Mouse (Mus musculus): ENCODE results near the gene Thada. TPM values are rescaled to one million over a fixed set of nuclear protein-coding genes. Genes with fewer than 3 reads are reported as not detected.

The Thada gene
- polyA plus RNA-seq, 1 experiment from 2014 or later, result 6.6 TPM

- WGBS, result 76% methylated on average over 5 of the region's 5 CpGs
- no peak for ATAC-seq (ENCODE audit: low FRiP score, low read depth)
- H3K36me3 ChIP-seq, result peaks cover 53% of the 10 kb centered on the region
Observed at GRCm38 (mm10) chr17:84431991-84432390, 34.0 kb downstream of the Thada start.

GRCm38 (mm10) chr17:84424258-84424657 lies 41.7 kb downstream of the Thada start:
- 70% methylated on average over 1 of the region's 1 CpGs for WGBS
- no peak for ATAC-seq (ENCODE audit: low FRiP score, low read depth)
- H3K4me3 ChIP-seq, result no peak overlapping the region
- no peaks in the 10 kb centered on the region for H3K27me3 ChIP-seq
- no peaks in the 10 kb centered on the region for H3K4me1 ChIP-seq (replicated peaks)
- no peak overlapping the region for H3K4me2 ChIP-seq
- H3K36me3 ChIP-seq, result peaks cover 42% of the 10 kb centered on the region
- H3K9ac ChIP-seq, result no peak overlapping the region
- no peak overlapping the region for H3K27ac ChIP-seq (replicated peaks)
- H3K9me3 ChIP-seq, result no peaks in the 10 kb centered on the region

More at GRCm38 (mm10) chr17:84431991-84432390, 34.0 kb downstream of the Thada start:
- no peak overlapping the region for H3K9ac ChIP-seq
- H3K4me3 ChIP-seq, result no peak overlapping the region
- no peaks in the 10 kb centered on the region for H3K27me3 ChIP-seq
- no peak overlapping the region for H3K27ac ChIP-seq (replicated peaks)
- H3K4me2 ChIP-seq, result no peak overlapping the region
- no peaks in the 10 kb centered on the region for H3K4me1 ChIP-seq (replicated peaks)
- H3K9me3 ChIP-seq, result no peaks in the 10 kb centered on the region

GRCm38 (mm10) chr17:84422916-84423315 lies 43.1 kb downstream of the Thada start:
- Histone ChIP-seq H3K9ac (no peak overlapping the region), H3K9me3 (no peaks in the 10 kb centered on the region), H3K4me1 (replicated peaks) (no peaks in the 10 kb centered on the region), H3K27me3 (no peaks in the 10 kb centered on the region), H3K4me3 (no peak overlapping the region), H3K36me3 (peaks cover 30% of the 10 kb centered on the region), H3K27ac (replicated peaks) (no peak overlapping the region), H3K4me2 (no peak overlapping the region)
- WGBS, result 90% methylated on average over 8 of the region's 8 CpGs
- ATAC-seq (ENCODE audit: low FRiP score, low read depth), result no peak

GRCm38 (mm10) chr17:84422001-84422785 lies 43.8 kb downstream of the Thada start:
- H3K4me3 ChIP-seq, result no peak overlapping the region
- H3K36me3 ChIP-seq, result peaks cover 24% of the 10 kb centered on the region
- H3K9me3 ChIP-seq, result no peaks in the 10 kb centered on the region
- H3K27ac ChIP-seq (replicated peaks), result no peak overlapping the region
- H3K4me1 ChIP-seq (replicated peaks), result no peaks in the 10 kb centered on the region
- no peak for ATAC-seq (ENCODE audit: low FRiP score, low read depth)
- H3K9ac ChIP-seq, result no peak overlapping the region
- WGBS, result 85% methylated on average over 4 of the region's 4 CpGs
- H3K27me3 ChIP-seq, result no peaks in the 10 kb centered on the region
- H3K4me2 ChIP-seq, result no peak overlapping the region

- Histone ChIP-seq H3K9ac (no peak overlapping the region), H3K9me3 (no peaks in the 10 kb centered on the region), H3K4me3 (no peak overlapping the region), H3K4me1 (replicated peaks) (no peaks in the 10 kb centered on the region), H3K4me2 (no peak overlapping the region), H3K27ac (replicated peaks) (no peak overlapping the region), H3K27me3 (no peaks in the 10 kb centered on the region), H3K36me3 (peaks cover 20% of the 10 kb centered on the region)
- WGBS, result 96% methylated on average over 4 of the region's 4 CpGs
- ATAC-seq (ENCODE audit: low FRiP score, low read depth), result no peak
Observed at GRCm38 (mm10) chr17:84421042-84421441, 45.0 kb downstream of the Thada start.

GRCm38 (mm10) chr17:84420276-84420639 lies 45.7 kb downstream of the Thada start:
- Histone ChIP-seq H3K4me2 (no peak overlapping the region), H3K9ac (no peak overlapping the region), H3K4me1 (replicated peaks) (no peaks in the 10 kb centered on the region), H3K27me3 (no peaks in the 10 kb centered on the region), H3K27ac (replicated peaks) (no peak overlapping the region), H3K36me3 (peaks cover 14% of the 10 kb centered on the region), H3K4me3 (no peak overlapping the region), H3K9me3 (no peaks in the 10 kb centered on the region)
- ATAC-seq (ENCODE audit: low FRiP score, low read depth), result no peak
- WGBS, result 91% methylated on average over 3 of the region's 3 CpGs

GRCm38 (mm10) chr17:84419326-84420275 lies 46.4 kb downstream of the Thada start:
- no peak overlapping the region for H3K4me3 ChIP-seq
- H3K27me3 ChIP-seq, result no peaks in the 10 kb centered on the region
- 77% methylated on average over 11 of the region's 11 CpGs for WGBS
- H3K9ac ChIP-seq, result no peak overlapping the region
- H3K27ac ChIP-seq (replicated peaks), result no peak overlapping the region
- H3K9me3 ChIP-seq, result no peaks in the 10 kb centered on the region
- H3K4me1 ChIP-seq (replicated peaks), result no peaks in the 10 kb centered on the region
- no peak overlapping the region for H3K4me2 ChIP-seq
- H3K36me3 ChIP-seq, result peaks cover 13% of the 10 kb centered on the region
- ATAC-seq (ENCODE audit: low FRiP score, low read depth), result no peak

- no peak overlapping the region for H3K4me3 ChIP-seq
- 84% methylated on average over 3 of the region's 3 CpGs for WGBS
- H3K4me2 ChIP-seq, result no peak overlapping the region
- no peaks in the 10 kb centered on the region for H3K4me1 ChIP-seq (replicated peaks)
- no peak overlapping the region for H3K9ac ChIP-seq
- H3K9me3 ChIP-seq, result no peaks in the 10 kb centered on the region
- no peak overlapping the region for H3K27ac ChIP-seq (replicated peaks)
- no peaks in the 10 kb centered on the region for H3K27me3 ChIP-seq
- peaks cover 2% of the 10 kb centered on the region; the same call in 1 of the 2 replicates for H3K36me3 ChIP-seq
- ATAC-seq (ENCODE audit: low FRiP score, low read depth), result no peak
Observed at GRCm38 (mm10) chr17:84415936-84416335, 50.1 kb downstream of the Thada start.

- Histone ChIP-seq H3K27ac (replicated peaks) (no peak overlapping the region), H3K4me2 (no peak overlapping the region), H3K4me3 (no peak overlapping the region), H3K4me1 (replicated peaks) (no peaks in the 10 kb centered on the region), H3K9ac (no peak overlapping the region), H3K27me3 (no peaks in the 10 kb centered on the region), H3K9me3 (no peaks in the 10 kb centered on the region), H3K36me3 (no peaks in the 10 kb centered on the region)
- 85% methylated on average over 1 of the region's 1 CpGs for WGBS
- no peak for ATAC-seq (ENCODE audit: low FRiP score, low read depth)
Observed at GRCm38 (mm10) chr17:84408731-84409130, 57.3 kb downstream of the Thada start.

GRCm38 (mm10) chr17:84405616-84406015 lies 60.4 kb downstream of the Thada start:
- no peak overlapping the region for H3K9ac ChIP-seq
- 71% methylated on average over 6 of the region's 6 CpGs for WGBS
- ATAC-seq (ENCODE audit: low FRiP score, low read depth), result no peak

GRCm38 (mm10) chr17:84401796-84402195 lies 64.2 kb downstream of the Thada start:
- peaks cover 11% of the 10 kb centered on the region; the same call in 1 of the 2 replicates for H3K36me3 ChIP-seq
- 92% methylated on average over 5 of the region's 5 CpGs for WGBS
- ATAC-seq (ENCODE audit: low FRiP score, low read depth), result no peak

More at GRCm38 (mm10) chr17:84405616-84406015, 60.4 kb downstream of the Thada start:
- no peaks in the 10 kb centered on the region for H3K36me3 ChIP-seq
- H3K9me3 ChIP-seq, result no peaks in the 10 kb centered on the region
- no peaks in the 10 kb centered on the region for H3K4me1 ChIP-seq (replicated peaks)
- no peak overlapping the region for H3K4me2 ChIP-seq
- no peak overlapping the region for H3K27ac ChIP-seq (replicated peaks)
- no peaks in the 10 kb centered on the region for H3K27me3 ChIP-seq
- H3K4me3 ChIP-seq, result no peak overlapping the region

GRCm38 (mm10) chr17:84399431-84399830 lies 66.6 kb downstream of the Thada start:
- Histone ChIP-seq H3K4me2 (no peak overlapping the region), H3K9me3 (no peaks in the 10 kb centered on the region), H3K27me3 (no peaks in the 10 kb centered on the region), H3K4me3 (no peak overlapping the region), H3K27ac (replicated peaks) (no peak overlapping the region), H3K9ac (no peak overlapping the region), H3K36me3 (peaks cover 21% of the 10 kb centered on the region), H3K4me1 (replicated peaks) (no peaks in the 10 kb centered on the region)
- 80% methylated on average over 6 of the region's 6 CpGs for WGBS
- ATAC-seq (ENCODE audit: low FRiP score, low read depth), result no peak

More at GRCm38 (mm10) chr17:84401796-84402195, 64.2 kb downstream of the Thada start:
- H3K27me3 ChIP-seq, result no peaks in the 10 kb centered on the region
- H3K4me2 ChIP-seq, result no peak overlapping the region
- no peak overlapping the region for H3K9ac ChIP-seq
- no peaks in the 10 kb centered on the region for H3K9me3 ChIP-seq
- no peaks in the 10 kb centered on the region for H3K4me1 ChIP-seq (replicated peaks)
- no peak overlapping the region for H3K27ac ChIP-seq (replicated peaks)
- no peak overlapping the region for H3K4me3 ChIP-seq
